Mouse (Mus musculus): ENCODE data around the gene Fsd1l.

The Fsd1l gene

GRCm38 (mm10) chr4:53631316-53632010 lies at the start of gene Fsd1l:
Fsd1l (plus strand) TSS chr4:53631471.
- DNase-seq (ENCODE audit: low spot score in 2 of 2): peak; percentile 68 to 85

- no peak for DNase-seq (ENCODE audit: low spot score in 2 of 2)
Measured at GRCm38 (mm10) chr4:53587676-53588075, 43.6 kb upstream of the Fsd1l start.

GRCm38 (mm10) chr4:53588936-53589335 lies 42.3 kb upstream of the Fsd1l start:
- no peak for DNase-seq (ENCODE audit: low spot score in 2 of 2)

GRCm38 (mm10) chr4:53589466-53589865 lies 41.8 kb upstream of the Fsd1l start:
- DNase-seq (ENCODE audit: low spot score in 2 of 2): no peak

GRCm38 (mm10) chr4:53590163-53590562 lies 41.1 kb upstream of the Fsd1l start:
- no peak for DNase-seq (ENCODE audit: low spot score in 2 of 2)

- no peak for DNase-seq (ENCODE audit: low spot score in 2 of 2)
Measured at GRCm38 (mm10) chr4:53590691-53591447, 40.4 kb upstream of the Fsd1l start.

GRCm38 (mm10) chr4:53591536-53591935 lies 39.7 kb upstream of the Fsd1l start:
- no peak for DNase-seq (ENCODE audit: low spot score in 2 of 2)

GRCm38 (mm10) chr4:53591941-53592340 lies 39.3 kb upstream of the Fsd1l start:
- DNase-seq (ENCODE audit: low spot score in 2 of 2): no peak

- DNase-seq (ENCODE audit: low spot score in 2 of 2): no peak
Measured at GRCm38 (mm10) chr4:53592386-53592785, 38.9 kb upstream of the Fsd1l start.

- peak in 1 of 2 experiments; percentile 49 for DNase-seq (ENCODE audit: low spot score in 2 of 2)
Measured at GRCm38 (mm10) chr4:53594204-53594603, 37.1 kb upstream of the Fsd1l start.

- no peak for DNase-seq (ENCODE audit: low spot score in 2 of 2)
Measured at GRCm38 (mm10) chr4:53595246-53596062, 35.8 kb upstream of the Fsd1l start.

- DNase-seq (ENCODE audit: low spot score in 2 of 2): no peak
Measured at GRCm38 (mm10) chr4:53596063-53596895, 35.0 kb upstream of the Fsd1l start.

- peak in 1 of 2 experiments; percentile 15 for DNase-seq (ENCODE audit: low spot score in 2 of 2)
Measured at GRCm38 (mm10) chr4:53600462-53600861, 30.8 kb upstream of the Fsd1l start.

GRCm38 (mm10) chr4:53614576-53615225 lies 16.6 kb upstream of the Fsd1l start:
- DNase-seq (ENCODE audit: low spot score in 2 of 2): no peak

GRCm38 (mm10) chr4:53617968-53618367 lies 13.3 kb upstream of the Fsd1l start:
- DNase-seq (ENCODE audit: low spot score in 2 of 2): no peak

- DNase-seq (ENCODE audit: low spot score in 2 of 2): no peak
Measured at GRCm38 (mm10) chr4:53620104-53620503, 11.2 kb upstream of the Fsd1l start.

GRCm38 (mm10) chr4:53621084-53621483 lies 10.2 kb upstream of the Fsd1l start:
- no peak for DNase-seq (ENCODE audit: low spot score in 2 of 2)

GRCm38 (mm10) chr4:53621490-53621889 lies 9.8 kb upstream of the Fsd1l start:
- no peak for DNase-seq (ENCODE audit: low spot score in 2 of 2)

- DNase-seq (ENCODE audit: low spot score in 2 of 2): no peak
Measured at GRCm38 (mm10) chr4:53623711-53624110, 7.6 kb upstream of the Fsd1l start.

GRCm38 (mm10) chr4:53624816-53625215 lies 6.5 kb upstream of the Fsd1l start:
- DNase-seq (ENCODE audit: low spot score in 2 of 2): peak; percentile 47 to 67

GRCm38 (mm10) chr4:53625263-53625662 lies 6.0 kb upstream of the Fsd1l start:
- no peak for DNase-seq (ENCODE audit: low spot score in 2 of 2)

Data from cerebellum, postnatal 4 days (tissue).